Mouse (Mus musculus) embryonic fibroblast, embryonic 13.5 days (primary cell): Measurements from ENCODE around the gene Asnsd1.

Experiments
- CTCF ChIP-seq: IDR thresholded peaks from 2 replicates; pipeline ENCODE4 v1.5.1; 2011; ENCODE audit warnings: mild to moderate bottlenecking, control low read depth, low read length, moderate library complexity, borderline replicate concordance; ENCODE audit not compliant: insufficient read depth
- POLR2A ChIP-seq: IDR thresholded peaks from 2 replicates; pipeline ENCODE4 v1.6.1; 2011; ENCODE audit warnings: low read depth, mild to moderate bottlenecking, control low read depth, low read length, moderate library complexity

DNA sequence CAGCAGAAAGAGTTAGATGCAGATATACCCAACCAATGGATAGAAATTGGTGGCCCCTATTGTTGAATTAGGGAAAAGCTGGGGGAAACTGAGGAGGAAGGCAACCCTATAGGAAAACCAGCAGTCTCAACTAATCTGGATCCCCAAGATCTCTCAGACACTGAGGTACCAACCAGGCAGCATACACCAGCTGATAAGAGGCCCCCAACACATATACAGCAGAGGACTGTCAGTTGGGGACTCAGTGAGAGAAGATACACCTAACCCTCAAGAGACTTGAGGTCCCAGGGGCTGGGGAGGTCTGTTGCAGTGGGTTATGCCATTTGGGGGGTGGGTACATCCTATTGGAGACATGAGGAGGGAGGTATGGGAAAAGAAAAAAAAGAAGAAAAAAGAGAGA, 17.1 kb downstream of the Asnsd1 start:
- no peak for TF ChIP-seq POLR2A
- no peak for TF ChIP-seq CTCF
